Mouse (Mus musculus) midbrain, embryonic 16.5 days (tissue): ENCODE data around the gene Minos1. TPM values are rescaled to one million over a fixed set of nuclear protein-coding genes. Genes with fewer than 3 reads are reported as not detected.

Experiments
- ATAC-seq: fragments of 200-750 bp; cut with Nextera tagmentation; 2 replicates; pipeline ENCODE4 v1.8.0; 2017; ENCODE audit warnings: moderate TSS enrichment
- H3K27ac ChIP-seq: fragments of 300-500 bp; sonication (generic); 2 replicates; pipeline ENCODE4 v1.5.1; 2014; ENCODE audit warnings: mild to moderate bottlenecking, low read length, mixed read lengths
- H3K27me3 ChIP-seq: fragments of 300-500 bp; sonication (generic); 2 replicates; pipeline ENCODE4 v1.6.1; 2014; ENCODE audit warnings: low read depth, low read length, mixed read lengths; ENCODE audit not compliant: control insufficient read depth, insufficient read depth
- H3K36me3 ChIP-seq: fragments of 300-500 bp; sonication (generic); 2 replicates; pipeline ENCODE4 v1.6.1; 2014; ENCODE audit warnings: mild to moderate bottlenecking, low read length, moderate library complexity, mixed read lengths; ENCODE audit not compliant: control insufficient read depth, insufficient read depth
- H3K4me1 ChIP-seq: fragments of 300-500 bp; sonication (generic); 2 replicates; pipeline ENCODE4 v1.6.1; 2014; ENCODE audit warnings: mild to moderate bottlenecking, low read length, mixed read lengths; ENCODE audit not compliant: control insufficient read depth, insufficient read depth
- H3K4me2 ChIP-seq: fragments of 300-500 bp; sonication (generic); 2 replicates; pipeline ENCODE4 v1.6.1; 2014; ENCODE audit warnings: mild to moderate bottlenecking, low read length, mixed read lengths
- H3K4me3 ChIP-seq: fragments of 300-500 bp; sonication (generic); 2 replicates; pipeline ENCODE4 v1.5.1; 2014; ENCODE audit warnings: low read depth, mild to moderate bottlenecking, low read length, moderate library complexity, mixed read lengths
- H3K9ac ChIP-seq: fragments of 300-500 bp; sonication (generic); 2 replicates; pipeline ENCODE4 v1.6.1; 2014; ENCODE audit warnings: low read depth, low read length, mixed read lengths
- H3K9me3 ChIP-seq: fragments of 300-500 bp; sonication (generic); replicated peaks from 2 replicates; pipeline ENCODE4 v1.6.1; 2014; ENCODE audit warnings: mild to moderate bottlenecking, low read length, mixed read lengths; ENCODE audit not compliant: control insufficient read depth, poor library complexity, severe bottlenecking
- WGBS: fragments of 180-500 bp; shearing (Covaris S2); extraction: QIAGEN DNeasy Blood & Tissue Kit; methylation state at CpG from one replicate; pipeline ENCODE4 v1.1.7; 2014; 5-methylcytosine and 5-hydroxymethylcytosine counted together
- polyA plus RNA-seq: library from polyadenylated mRNA; unstranded; fragments of >200 nt; fragmentation: Nextera tagmentation; extraction: Ambion mirVana; gene quantifications from 2 replicates; pipeline ENCODE4 v1.2.1, GENCODE M21; 2015

Minos1 gene
- polyA plus RNA-seq, 1 experiment from 2014 or later, result 343 TPM

DNA sequence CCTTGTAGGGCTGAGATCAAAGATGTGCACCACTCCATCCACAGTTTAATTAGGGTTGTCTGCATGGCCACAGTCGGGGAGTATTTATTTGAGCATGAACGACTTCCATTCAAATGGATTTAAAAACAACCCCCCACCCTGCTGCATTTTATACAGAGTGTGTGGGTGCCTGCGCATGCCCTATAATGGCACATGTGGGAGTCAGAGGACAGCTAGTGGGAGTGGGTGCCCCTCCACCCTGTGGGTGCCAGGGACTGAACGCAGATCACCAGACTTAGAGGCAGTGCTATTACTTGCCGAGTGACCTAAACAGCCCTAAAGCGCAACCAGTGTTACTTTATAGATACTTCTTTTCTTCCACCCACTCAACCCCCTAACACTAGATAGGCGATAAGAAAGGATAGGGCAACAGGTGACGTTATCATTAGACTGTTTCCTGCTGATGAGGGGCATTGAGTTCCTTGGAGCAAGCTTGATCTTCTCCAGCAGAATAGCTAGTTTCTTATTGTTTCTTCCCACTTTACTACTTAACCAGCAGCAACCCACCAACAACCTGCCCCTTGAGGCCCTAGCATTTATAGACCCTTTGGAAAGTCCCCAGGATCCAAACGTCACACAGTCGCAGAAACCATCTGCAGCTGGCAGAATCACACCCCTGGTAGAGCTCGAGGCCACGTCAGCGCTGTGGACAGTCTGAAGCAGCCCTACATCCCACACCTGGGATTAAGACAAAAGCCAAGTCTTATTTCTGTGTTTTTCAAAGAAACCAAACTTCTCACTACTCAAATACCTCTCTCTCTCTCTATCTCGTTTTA, 1.2 kb upstream of the Minos1 start:
- no peaks in the 10 kb centered on the region for H3K27me3 ChIP-seq
- H3K4me3 ChIP-seq, result peak overlapping the region; percentile 99
- H3K36me3 ChIP-seq, result no peaks in the 10 kb centered on the region
- no peak for ATAC-seq
- H3K4me1 ChIP-seq, result peaks cover 29% of the 10 kb centered on the region
- H3K27ac ChIP-seq, result no peak overlapping the region
- H3K4me2 ChIP-seq, result peak overlapping the region; percentile 62
- WGBS, result 90% methylated on average over 14 of the region's 14 CpGs
- H3K9me3 ChIP-seq, result no peaks in the 10 kb centered on the region
- 0 out of 2 replicates have a peak overlapping the region, but pooled peaks have one; percentile 18 for H3K9ac ChIP-seq

DNA sequence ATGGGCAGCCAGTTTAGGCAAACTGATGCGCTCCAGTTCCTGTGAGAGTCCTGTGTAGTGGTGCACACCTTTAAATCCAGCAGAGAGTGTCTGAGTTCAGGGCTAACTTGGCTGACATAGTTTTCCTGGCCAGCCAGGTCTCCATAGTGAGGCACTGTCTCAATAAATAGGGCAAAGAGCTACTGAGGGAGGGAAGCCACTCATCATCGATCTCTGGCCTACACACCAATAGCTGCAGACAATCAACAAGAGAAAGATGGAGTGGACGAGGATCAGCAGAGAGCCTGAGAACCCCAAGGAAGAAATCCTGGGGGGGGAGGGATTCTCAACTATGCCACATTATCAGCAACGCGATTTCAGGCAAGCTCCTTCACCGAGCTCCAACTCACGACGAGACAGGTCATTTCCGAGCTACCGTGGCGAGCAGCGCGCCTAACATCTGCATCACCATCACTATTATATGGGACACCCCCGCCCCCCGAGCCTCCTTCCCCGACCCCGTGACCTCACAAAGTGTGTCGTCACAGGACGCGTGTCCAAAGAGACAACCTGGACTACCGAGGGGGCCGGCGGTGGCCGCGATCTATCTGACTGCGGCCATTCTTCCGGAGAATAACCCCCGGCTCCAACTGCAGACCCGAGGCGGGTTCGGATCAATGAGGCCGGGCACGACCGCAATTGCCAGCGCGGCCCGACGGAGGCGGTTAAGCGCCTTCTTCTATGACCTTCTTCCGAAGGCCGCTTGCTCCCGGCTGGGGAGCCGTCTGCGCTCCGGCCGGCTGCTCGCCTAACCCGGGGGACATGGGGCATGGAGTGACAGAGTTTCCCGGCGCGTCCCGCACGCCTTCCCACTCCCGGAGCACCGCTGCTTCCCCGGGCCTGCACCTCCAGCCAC, 860 bp downstream of the Minos1 start:
- H3K4me2 ChIP-seq, result peak overlapping the region; percentile 95
- WGBS, result 2% methylated on average over 57 of the region's 57 CpGs
- H3K27ac ChIP-seq, result peak overlapping the region; percentile 87
- no peaks in the 10 kb centered on the region for H3K9me3 ChIP-seq
- no peaks in the 10 kb centered on the region for H3K36me3 ChIP-seq
- H3K27me3 ChIP-seq, result no peaks in the 10 kb centered on the region
- peak overlapping the region; percentile 98 for H3K9ac ChIP-seq
- H3K4me1 ChIP-seq, result peaks cover 29% of the 10 kb centered on the region
- ATAC-seq, result peak; percentile 18
- H3K4me3 ChIP-seq, result peak overlapping the region; percentile 99

DNA sequence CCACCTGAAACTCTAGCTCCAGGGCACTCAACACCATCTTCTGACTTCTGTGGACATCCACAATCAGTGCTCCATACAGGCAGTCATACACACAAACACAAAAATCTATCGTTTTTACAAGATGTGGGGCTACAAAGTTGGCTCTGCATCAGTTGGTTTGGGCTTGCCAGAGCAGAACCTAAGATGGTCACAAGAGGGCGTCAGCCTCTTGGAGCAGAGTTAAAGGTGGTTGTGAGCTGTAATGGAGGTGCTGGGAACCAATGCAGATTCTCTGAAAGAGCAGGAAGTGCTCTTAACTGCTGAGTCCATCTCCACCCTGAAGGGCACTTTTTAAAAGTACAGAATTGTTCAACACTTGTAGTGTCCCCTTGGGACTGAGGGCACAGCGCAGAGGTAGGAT, 4.4 kb downstream of the Minos1 start:
- no peak for ATAC-seq
- Histone ChIP-seq H3K4me2 (no peak overlapping the region), H3K27me3 (no peaks in the 10 kb centered on the region), H3K9me3 (no peaks in the 10 kb centered on the region), H3K27ac (no peak overlapping the region), H3K4me1 (peaks cover 22% of the 10 kb centered on the region), H3K36me3 (no peaks in the 10 kb centered on the region), H3K9ac (no peak overlapping the region), H3K4me3 (no peak overlapping the region)
- 95% methylated on average over 3 of the region's 3 CpGs for WGBS

DNA sequence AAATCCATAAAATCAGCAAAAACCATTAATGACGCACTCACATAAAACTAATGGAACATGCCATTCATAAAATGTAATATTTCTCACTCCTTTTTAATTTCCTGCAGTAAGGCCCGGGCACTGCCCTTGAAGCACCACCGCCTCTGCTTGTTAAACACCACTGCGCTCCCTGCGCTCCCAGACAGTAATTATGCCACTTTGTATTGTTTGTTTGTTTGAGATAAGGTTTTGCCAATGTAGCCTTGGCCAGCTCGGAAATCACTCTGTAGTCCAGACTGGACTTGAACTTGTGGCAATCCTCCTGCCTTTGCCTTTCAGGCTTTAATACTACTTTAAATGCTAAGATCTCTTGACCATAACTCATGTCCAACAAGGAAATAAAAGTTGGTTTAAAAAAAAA, 6.0 kb downstream of the Minos1 start:
- Histone ChIP-seq H3K4me2 (no peak overlapping the region), H3K4me1 (peaks cover 19% of the 10 kb centered on the region), H3K27me3 (no peaks in the 10 kb centered on the region), H3K4me3 (no peak overlapping the region), H3K9me3 (no peaks in the 10 kb centered on the region), H3K36me3 (no peaks in the 10 kb centered on the region), H3K9ac (no peak overlapping the region), H3K27ac (no peak overlapping the region)
- 90% methylated on average over 6 of the region's 6 CpGs for WGBS
- no peak for ATAC-seq

DNA sequence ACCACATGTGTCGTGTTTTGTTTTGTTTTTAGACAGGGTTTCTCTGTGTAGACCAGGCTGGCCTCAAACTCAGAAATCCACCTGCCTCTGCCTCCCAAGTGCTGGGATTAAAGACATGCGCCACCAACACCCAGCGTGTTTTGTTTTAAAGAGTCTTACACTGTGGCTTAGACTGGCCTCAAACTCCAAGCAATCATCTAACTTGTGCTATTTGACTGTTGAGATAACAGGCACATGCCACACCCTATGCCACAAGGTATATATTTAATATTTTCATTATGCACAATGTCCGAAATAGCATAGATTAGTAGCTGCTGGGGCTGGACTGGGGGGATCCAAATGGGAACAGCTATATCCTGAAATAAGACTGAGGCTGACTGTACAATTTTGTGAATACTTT, 8.4 kb downstream of the Minos1 start:
- Histone ChIP-seq H3K27me3 (no peaks in the 10 kb centered on the region), H3K36me3 (no peaks in the 10 kb centered on the region), H3K9ac (no peak overlapping the region), H3K27ac (no peak overlapping the region), H3K9me3 (no peaks in the 10 kb centered on the region), H3K4me3 (no peak overlapping the region), H3K4me2 (no peak overlapping the region), H3K4me1 (no peaks in the 10 kb centered on the region)
- 97% methylated on average over 4 of the region's 4 CpGs for whole genome bisulfite sequencing
- ATAC-seq, result no peak

DNA sequence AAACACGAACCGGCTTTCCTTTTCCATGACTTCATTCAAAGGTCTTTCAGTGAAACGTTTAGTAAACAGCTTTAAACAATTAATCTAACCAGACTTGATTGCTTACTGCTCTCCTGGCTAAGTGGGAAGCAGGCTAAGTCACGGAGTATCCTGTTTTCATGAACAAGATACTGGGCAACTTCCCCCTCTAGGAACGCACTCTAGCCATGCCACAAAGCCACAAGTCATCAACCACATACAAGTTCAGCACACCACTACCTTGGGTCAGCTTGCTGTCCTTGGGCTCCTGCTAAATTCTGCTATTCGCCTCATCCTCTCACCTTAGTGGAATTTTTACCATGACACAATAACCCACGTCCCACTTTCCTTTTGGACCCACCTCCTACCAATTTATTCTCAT, 9.9 kb downstream of the Minos1 start:
- H3K9me3 ChIP-seq, result no peaks in the 10 kb centered on the region
- no peak overlapping the region for H3K9ac ChIP-seq
- H3K4me3 ChIP-seq, result no peak overlapping the region
- 89% methylated on average over 7 of the region's 7 CpGs for WGBS
- H3K36me3 ChIP-seq, result no peaks in the 10 kb centered on the region
- no peaks in the 10 kb centered on the region for H3K4me1 ChIP-seq
- ATAC-seq, result no peak
- no peaks in the 10 kb centered on the region for H3K27me3 ChIP-seq
- H3K4me2 ChIP-seq, result no peak overlapping the region
- no peak overlapping the region for H3K27ac ChIP-seq

DNA sequence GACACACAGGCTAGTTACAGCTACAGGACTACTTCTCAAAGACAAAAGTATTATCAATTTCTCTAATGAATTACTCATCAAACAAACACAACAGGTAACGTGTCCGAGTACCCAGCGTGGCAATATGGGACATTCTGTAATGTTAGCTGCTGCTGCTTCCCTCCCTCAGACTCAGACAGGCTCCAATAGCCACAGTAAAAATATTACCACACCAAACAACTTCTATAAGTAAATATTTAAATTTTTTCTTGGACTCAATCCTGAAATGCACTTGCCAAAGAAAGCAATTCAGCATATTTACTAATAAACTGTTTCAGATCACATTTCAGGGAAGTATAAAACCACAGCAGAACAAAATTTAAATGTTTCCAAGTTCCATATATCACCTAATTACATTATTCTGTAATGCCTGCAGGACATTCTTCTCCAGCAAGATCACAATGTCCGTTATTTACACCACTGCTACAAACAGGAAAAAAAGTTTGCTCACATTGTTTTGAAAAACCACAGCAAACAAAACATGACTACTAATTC, 10.6 kb downstream of the Minos1 start:
- no peaks in the 10 kb centered on the region for H3K9me3 ChIP-seq
- H3K4me2 ChIP-seq, result no peak overlapping the region
- no peaks in the 10 kb centered on the region for H3K27me3 ChIP-seq
- H3K27ac ChIP-seq, result no peak overlapping the region
- ATAC-seq, result no peak
- no peaks in the 10 kb centered on the region for H3K36me3 ChIP-seq
- no peak overlapping the region for H3K4me3 ChIP-seq
- H3K4me1 ChIP-seq, result no peaks in the 10 kb centered on the region
- 88% methylated on average over 4 of the region's 4 CpGs for WGBS
- no peak overlapping the region for H3K9ac ChIP-seq

DNA sequence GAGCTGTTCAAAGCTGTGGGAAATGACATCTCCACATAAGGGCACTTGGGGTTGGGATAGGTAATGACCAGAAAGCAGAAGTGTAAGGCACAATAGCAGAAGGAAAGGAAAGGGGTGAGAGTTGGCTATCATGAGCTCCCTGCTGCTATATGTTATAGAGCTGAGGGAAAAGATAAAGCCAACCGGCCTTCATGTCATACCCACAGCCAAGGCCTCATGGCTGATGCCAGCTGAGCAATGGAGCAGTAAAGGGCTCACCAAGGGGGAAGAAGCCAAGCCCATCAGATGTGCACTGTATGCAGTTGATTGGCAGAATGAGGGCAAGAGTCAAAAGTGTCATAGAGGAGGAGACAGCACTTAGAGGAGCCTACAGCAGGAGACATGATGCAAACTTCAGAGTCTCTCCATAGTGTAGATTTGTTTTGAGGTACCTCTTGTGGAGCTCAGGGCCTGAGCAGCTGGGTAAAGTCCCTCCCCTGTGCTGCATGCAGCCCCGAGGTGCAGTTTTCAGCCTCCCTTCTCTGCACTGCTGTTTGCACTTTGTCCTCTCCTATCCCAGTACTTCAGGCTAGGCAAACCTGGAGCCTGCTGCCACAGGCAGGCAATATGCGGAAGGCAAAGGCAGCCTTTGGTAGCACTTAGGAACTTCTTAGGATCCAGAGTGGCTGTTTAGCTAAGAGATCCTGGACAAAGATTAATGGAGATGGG, 14.4 kb downstream of the Minos1 start:
- no peak overlapping the region for H3K9ac ChIP-seq
- no peak overlapping the region for H3K27ac ChIP-seq
- 90% methylated on average over 3 of the region's 3 CpGs for WGBS
- no peak overlapping the region for H3K4me3 ChIP-seq
- no peaks in the 10 kb centered on the region for H3K27me3 ChIP-seq
- H3K9me3 ChIP-seq, result no peaks in the 10 kb centered on the region
- peaks cover 8% of the 10 kb centered on the region for H3K4me1 ChIP-seq
- H3K36me3 ChIP-seq, result no peaks in the 10 kb centered on the region
- no peak overlapping the region for H3K4me2 ChIP-seq
- no peak for ATAC-seq
